ENCODE assay signal across 31 mouse cellular contexts in the genomic region with DNA sequence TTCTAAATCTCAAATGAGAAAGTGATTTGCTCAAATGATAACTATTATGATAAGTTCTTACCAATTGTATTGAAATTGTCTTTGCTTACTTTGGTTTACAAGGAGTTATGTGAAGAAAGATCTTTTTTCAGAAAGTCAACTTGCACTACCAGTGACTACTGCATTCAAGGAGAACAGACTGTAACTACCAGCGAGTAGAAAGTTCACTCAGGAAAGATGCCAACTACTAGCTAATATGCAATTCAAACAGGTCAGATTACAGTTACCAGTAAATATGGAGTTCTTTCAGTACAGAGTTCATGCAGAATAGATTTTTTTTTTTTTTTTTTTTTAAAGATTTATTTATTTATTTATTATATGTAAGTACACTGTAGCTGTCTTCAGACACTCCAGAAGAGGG.
"Had no signal": no experiment of that assay in that cellular context is flagged by ENCODE, and none has a peak within 500 bp of the region (broad histone marks: within the 10 kb centered on the region; RNA-seq: fewer than 3 reads in every experiment).

No protein-coding gene starts in this region.

- H3K4me3 ChIP-seq: heart, adult 2 months; heart, embryonic 10.5 days; heart, embryonic 12.5 days; heart, embryonic 13.5 days; heart, embryonic 15.5 days; hindbrain, embryonic 10.5 days; hindbrain, embryonic 12.5 days; hindbrain, embryonic 13.5 days; hindbrain, embryonic 15.5 days; intestine, embryonic 15.5 days; kidney, embryonic 15.5 days; layer of hippocampus, adult 2 months; left cerebral cortex, adult 2 months had no signal

- H3K36me3 ChIP-seq: heart, embryonic 10.5 days; heart, embryonic 12.5 days; heart, embryonic 13.5 days; heart, embryonic 15.5 days; hindbrain, embryonic 10.5 days; hindbrain, embryonic 12.5 days; hindbrain, embryonic 13.5 days; hindbrain, embryonic 15.5 days; intestine, embryonic 15.5 days; kidney, embryonic 15.5 days had no signal

- ATAC-seq: hindbrain, embryonic 16.5 days; hindbrain, postnatal 0 days; inflammation-experienced regulatory T-cells, adult 6 months; intestine, embryonic 15.5 days; intestine, embryonic 16.5 days; intestine, postnatal 0 days had no signal

- H3K27me3 ChIP-seq: heart, embryonic 12.5 days; heart, embryonic 13.5 days; heart, embryonic 15.5 days; hindbrain, embryonic 12.5 days; hindbrain, embryonic 13.5 days; hindbrain, embryonic 15.5 days; intestine, embryonic 15.5 days; kidney, embryonic 15.5 days had no signal

- DNase-seq: heart, adult 18-20 months; heart, adult 2 months; heart, postnatal 10 days; heart, postnatal 14 days; heart, postnatal 36 days; heart, postnatal 4 days; kidney, adult 11 months; kidney, postnatal 10 days; kidney, postnatal 4 days; layer of hippocampus, adult 9-11 months; layer of hippocampus, postnatal 36 days had no signal

- H3K9ac ChIP-seq: heart, embryonic 12.5 days; heart, embryonic 13.5 days; heart, embryonic 15.5 days; hindbrain, embryonic 12.5 days; hindbrain, embryonic 13.5 days; hindbrain, embryonic 14.5 days; hindbrain, embryonic 15.5 days; intestine, embryonic 15.5 days; kidney, embryonic 15.5 days had no signal

- H3K27ac ChIP-seq: heart, adult 2 months; heart, embryonic 10.5 days; heart, embryonic 13.5 days; heart, embryonic 15.5 days; hindbrain, embryonic 10.5 days; hindbrain, embryonic 12.5 days; hindbrain, embryonic 13.5 days; hindbrain, embryonic 14.5 days; hindbrain, embryonic 15.5 days; hindbrain, postnatal 0 days; intestine, embryonic 15.5 days; kidney, embryonic 15.5 days; kidney, postnatal 0 days; layer of hippocampus, adult 2 months; left cerebral cortex, adult 2 months had no signal

- H3K4me1 ChIP-seq: heart, embryonic 10.5 days; heart, embryonic 12.5 days; heart, embryonic 13.5 days; heart, embryonic 15.5 days; intestine, embryonic 15.5 days; kidney, embryonic 15.5 days had no signal

- H3K4me2 ChIP-seq: heart, embryonic 11.5 days; heart, embryonic 12.5 days; heart, embryonic 13.5 days; heart, embryonic 15.5 days; hindbrain, embryonic 12.5 days; hindbrain, embryonic 13.5 days; hindbrain, embryonic 14.5 days; hindbrain, embryonic 15.5 days; intestine, embryonic 15.5 days; kidney, embryonic 15.5 days had no signal

- H3K9me3 ChIP-seq: heart, embryonic 10.5 days; heart, embryonic 12.5 days; heart, embryonic 13.5 days; heart, embryonic 15.5 days; hindbrain, embryonic 10.5 days; hindbrain, embryonic 12.5 days; hindbrain, embryonic 13.5 days; hindbrain, embryonic 15.5 days; intestine, embryonic 15.5 days; kidney, embryonic 15.5 days had no signal
